ENCODE assay signal across 25 mouse cellular contexts in genomic region chr4:141694719-141695118, GRCm38 (mm10). TPM values are rescaled to one million over a fixed set of nuclear protein-coding genes. Genes with fewer than 3 reads are reported as not detected.
DNase-seq lines count a peak whose midpoint lies in the region; ATAC-seq and TF ChIP-seq lines count a peak whose summit lies in the region.
"Had no signal": no experiment of that assay in that cellular context is flagged by ENCODE, and none has a peak within 500 bp of the region (broad histone marks: within the 10 kb centered on the region; RNA-seq: fewer than 3 reads in every experiment).

No protein-coding gene starts in this region.

- TF ChIP-seq EP300 in CH12.LX (IDR thresholded peaks at IDR 0.05; ENCODE audit: low read length): no peak
- no peak for TF ChIP-seq EP300 in stomach, postnatal 0 days (optimal IDR thresholded peaks at IDR 0.05)

- H3K27ac ChIP-seq in gastrocnemius, adult 2 months: peak overlapping the region; percentile 8; the same call in 1 of the 2 replicates
- 0 out of 2 replicates have a peak overlapping the region, but pooled peaks have one; percentile 1 for H3K27ac ChIP-seq in layer of hippocampus, adult 2 months
- no peak overlapping the region for H3K27ac ChIP-seq in CH12.LX (ENCODE audit: insufficient read depth, low read depth)
- no peak overlapping the region for H3K27ac ChIP-seq in stomach, postnatal 0 days (replicated peaks)

- peaks cover 8 to 58% of the 10 kb centered on the region in 2 experiments; a peak in 2 of 4 replicates for H3K4me1 ChIP-seq in CH12.LX (ENCODE audit: control insufficient read depth in 1 of 2, insufficient read depth in 2 of 2)
- no peaks in the 10 kb centered on the region for H3K4me1 ChIP-seq in stomach, postnatal 0 days (replicated peaks; ENCODE audit: control insufficient read depth, insufficient read depth)

- no peak overlapping the region for H3K4me2 ChIP-seq in CH12.LX (ENCODE audit: insufficient read depth, low read depth, poor library complexity, severe bottlenecking)
- H3K4me2 ChIP-seq in stomach, postnatal 0 days (replicated peaks; ENCODE audit: low read depth): no peak overlapping the region

- no peaks in the 10 kb centered on the region for H3K27me3 ChIP-seq in CH12.LX (replicated peaks)
- no peaks in the 10 kb centered on the region for H3K27me3 ChIP-seq in stomach, postnatal 0 days (ENCODE audit: control insufficient read depth, insufficient read depth, low read length)
- H3K27me3 ChIP-seq: Patski had no signal

- in situ Hi-C loops in CH12.LX (cut with MboI; ENCODE audit: low pct_ligation_motif_present, low pct_unique_long_range_greater_than_20kb, low sequenced_read_pairs): loop anchor here (5.0 kb wide), 1 partner anchor 37 kb away; no protein-coding TSS in a partner anchor

- no peak for TF ChIP-seq POLR2A in CH12.LX (IDR thresholded peaks at IDR 0.05; ENCODE audit: low read depth, low read length)

- intact Hi-C loops in gastrocnemius, adult 2 months (cut with DNase I): no loop called here
- intact Hi-C loops in gastrocnemius, postnatal 36 days (cut with DNase I): no loop called here
- intact Hi-C loops in heart, postnatal 14 days (cut with DNase I): no loop called here

- no peaks in the 10 kb centered on the region for H3K79me2 ChIP-seq in CH12.LX (replicated peaks; ENCODE audit: control insufficient read depth, extremely low read depth, insufficient read depth, poor library complexity, severe bottlenecking)

- dilution Hi-C loops in CH12.LX (cut with MboI; ENCODE audit: extremely low pct_ligation_motif_present, extremely low pct_unique_long_range_greater_than_20kb, low sequenced_read_pairs): no loop called here

- no peak for TF ChIP-seq CTCF in gastrocnemius, adult 2 months (IDR thresholded peaks at IDR 0.05)
- no peak for TF ChIP-seq CTCF in layer of hippocampus, adult 2 months (conservative IDR thresholded peaks at IDR 0.05)
- TF ChIP-seq CTCF in CH12.LX (conservative IDR thresholded peaks at IDR 0.05 in 1 of 2, IDR thresholded peaks at IDR 0.05 in 1 of 2; ENCODE audit: low read depth in 2 of 2, low read length in 2 of 2): no peak
- TF ChIP-seq CTCF in stomach, postnatal 0 days (IDR thresholded peaks at IDR 0.05; ENCODE audit: low read depth): no peak

- TF ChIP-seq RAD21 in CH12.LX (IDR thresholded peaks at IDR 0.05; ENCODE audit: low read depth, low read length): no peak

- no peak overlapping the region for H3K9ac ChIP-seq in CH12.LX (ENCODE audit: insufficient read depth, low read depth)
- H3K9ac ChIP-seq in stomach, postnatal 0 days (ENCODE audit: low read length): no peak overlapping the region

- ATAC-seq in stomach, postnatal 0 days (ENCODE audit: low FRiP score, low TSS enrichment): peak; percentile 57; the same call in 1 of the 2 replicates
- ATAC-seq: activated CD4-positive, CD25-positive, alpha-beta regulatory T cell, adult 4 months; CD4-positive, CD25-positive, alpha-beta regulatory T cell, adult 4 months; Patski had no signal

- peaks cover 59 to 88% of the 10 kb centered on the region in 2 experiments for H3K36me3 ChIP-seq in CH12.LX (replicated peaks in 1 of 2; ENCODE audit: control insufficient read depth in 1 of 2, insufficient read depth in 1 of 2, low read length in 1 of 2)
- peaks cover 40% of the 10 kb centered on the region for H3K36me3 ChIP-seq in stomach, postnatal 0 days (ENCODE audit: control insufficient read depth, insufficient read depth, low read length)

- H3K9me3 ChIP-seq in CH12.LX (replicated peaks; ENCODE audit: low read length): no peaks in the 10 kb centered on the region
- H3K9me3 ChIP-seq in stomach, postnatal 0 days (ENCODE audit: control insufficient read depth, low read length): no peaks in the 10 kb centered on the region
- H3K9me3 ChIP-seq: G1E had no signal

- H3K4me3 ChIP-seq in gastrocnemius, adult 2 months: no peak overlapping the region
- H3K4me3 ChIP-seq in layer of hippocampus, adult 2 months: no peak overlapping the region
- no peak overlapping the region for H3K4me3 ChIP-seq in CH12.LX (replicated peaks in 1 of 3; ENCODE audit: low read depth in 2 of 3, low read length in 2 of 3, poor library complexity in 1 of 3)
- no peak overlapping the region for H3K4me3 ChIP-seq in stomach, postnatal 0 days (ENCODE audit: low read depth, low read length)

- 85% methylated on average over 8 of the region's 8 CpGs for WGBS in stomach, postnatal 0 days

- DNase-seq in gastrocnemius, adult 2 months: peak; percentile 26
- no peak for DNase-seq in gastrocnemius, postnatal 36 days
- DNase-seq in layer of hippocampus, adult 2 months (ENCODE audit: low spot score in 2 of 2): no peak
- no peak for DNase-seq in layer of hippocampus, adult 18-20 months (ENCODE audit: low spot score in 2 of 2)
- DNase-seq in CH12.LX (ENCODE audit: extremely low read depth): no peak
- no peak for DNase-seq in stomach, postnatal 0 days (ENCODE audit: low spot score)
- DNase-seq in heart, postnatal 14 days: no peak
- no peak for DNase-seq in cerebellum, postnatal 25 days
- DNase-seq: adrenal gland, adult 2 months; adrenal gland, adult 8-10 months; adrenal gland, postnatal 10 days; adrenal gland, postnatal 14 days; adrenal gland, postnatal 25 days; adrenal gland, postnatal 36 days; B cell, adult 2 months; cerebellum, adult 11 months; cerebellum, adult 11-12 months; cerebellum, adult 18-20 months had no signal

TF ChIP-seq in CH12.LX, 34 proteins besides CTCF, POLR2A, EP300 and RAD21:
- TF ChIP-seq BHLHE40 (IDR thresholded peaks at IDR 0.05; ENCODE audit: low read depth, low read length): peak; percentile 75
- no peak for TF ChIP-seq ZKSCAN1 (IDR thresholded peaks at IDR 0.05; ENCODE audit: borderline replicate concordance, low read depth, low read length)
- no peak for TF ChIP-seq RCOR1 (conservative IDR thresholded peaks at IDR 0.05; ENCODE audit: low read depth, low read length)
- no peak for TF ChIP-seq ELF1 (IDR thresholded peaks at IDR 0.05; ENCODE audit: low read depth, low read length)

RNA-seq across cellular contexts. Expression of gene Rsc1a1, which starts 9.3 kb away (rescaled TPM):
- total RNA-seq in gastrocnemius, adult 2 months (2021): 1 to 10 TPM; 3.8 to 5.6 TPM
- 1 to 10 TPM; 5.2 to 9.3 TPM for total RNA-seq in gastrocnemius, postnatal 36 days (2021)
- not detected for total RNA-seq in layer of hippocampus, adult 2 months (2021)
- under 1 TPM in 1 of 2 experiments, not detected in 1; 0.25 TPM for total RNA-seq in layer of hippocampus, adult 18-20 months (2021)
- 3.4 and 7.6 TPM in 2 replicates for total RNA-seq in CH12.LX (2012; rRNA removed)
- total RNA-seq in CH12.LX (2014; rRNA removed): 11.0 and 14.0 TPM in 2 replicates
- polyA plus RNA-seq in CH12.LX (2012; ENCODE audit: insufficient read length, low read depth): 0.16 and 7.0 TPM in 2 replicates
- not detected in 2 replicates for polyA plus RNA-seq in stomach, postnatal 0 days (2015; fragmentation: Nextera tagmentation; extraction: Ambion mirVana)
- total RNA-seq in heart, postnatal 14 days (2021): not detected
- total RNA-seq: adrenal gland, adult 18-20 months; adrenal gland, adult 2 months; adrenal gland, postnatal 25 days; adrenal gland, postnatal 4 days had no signal
- polyA plus RNA-seq: activated CD4-positive, CD25-positive, alpha-beta regulatory T cell, adult 4 months; CD4-positive, CD25-positive, alpha-beta regulatory T cell, adult 4 months had no signal

RNA-seq across cellular contexts. Expression of gene Ddi2, which starts 28.5 kb away (rescaled TPM):
- 10 to 100 TPM; 37.8 to 46.5 TPM for total RNA-seq in gastrocnemius, adult 2 months (2021)
- total RNA-seq in gastrocnemius, postnatal 36 days (2021): 10 to 100 TPM; 38.7 to 50.5 TPM
- total RNA-seq in layer of hippocampus, adult 2 months (2021): 10 to 100 TPM; 42.8 to 50.1 TPM
- total RNA-seq in layer of hippocampus, adult 18-20 months (2021): 10 to 100 TPM; 47.6 to 52.4 TPM
- total RNA-seq in CH12.LX (2012; rRNA removed) (19.9 and 24.7 TPM in 2 replicates), CH12.LX (2014; rRNA removed) (18.0 and 18.4 TPM in 2 replicates)
- 36.2 and 37.3 TPM in 2 replicates for polyA plus RNA-seq in CH12.LX (2012; ENCODE audit: insufficient read length, low read depth)
- 14.4 TPM in 2 replicates for polyA plus RNA-seq in stomach, postnatal 0 days (2015; fragmentation: Nextera tagmentation; extraction: Ambion mirVana)
- 10 to 100 TPM; 39.0 to 40.4 TPM for total RNA-seq in heart, postnatal 14 days (2021)

RNA-seq across cellular contexts. Expression of gene Plekhm2, which starts 30.0 kb away (rescaled TPM):
- total RNA-seq in gastrocnemius, adult 2 months (2021): 10 to 100 TPM; 32.9 to 34.7 TPM
- total RNA-seq in gastrocnemius, postnatal 36 days (2021): 10 to 100 TPM; 23.6 to 30.5 TPM
- 10 to 100 TPM; 74.1 to 80.6 TPM for total RNA-seq in layer of hippocampus, adult 2 months (2021)
- 10 to 100 TPM; 81.2 to 81.3 TPM for total RNA-seq in layer of hippocampus, adult 18-20 months (2021)
- total RNA-seq in CH12.LX (2012; rRNA removed) (12.3 and 13.7 TPM in 2 replicates), CH12.LX (2014; rRNA removed) (12.4 and 12.7 TPM in 2 replicates)
- 22.0 and 28.2 TPM in 2 replicates for polyA plus RNA-seq in CH12.LX (2012; ENCODE audit: insufficient read length, low read depth)
- 3.5 and 4.3 TPM in 2 replicates for polyA plus RNA-seq in stomach, postnatal 0 days (2015; fragmentation: Nextera tagmentation; extraction: Ambion mirVana)
- 100 to 1,000 TPM; 101 to 103 TPM for total RNA-seq in heart, postnatal 14 days (2021)

RNA-seq across cellular contexts. Expression of gene Agmat, which starts 51.8 kb away (rescaled TPM):
- not detected for total RNA-seq in gastrocnemius, adult 2 months (2021)
- total RNA-seq in gastrocnemius, postnatal 36 days (2021): under 1 TPM in 1 of 2 experiments, not detected in 1; 0.23 TPM
- total RNA-seq in layer of hippocampus, adult 2 months (2021): not detected
- total RNA-seq in layer of hippocampus, adult 18-20 months (2021): under 1 TPM in 1 of 2 experiments, not detected in 1; 0.22 TPM
- total RNA-seq in CH12.LX (2012; rRNA removed): not detected in 2 replicates
- total RNA-seq in CH12.LX (2014; rRNA removed): not detected in 2 replicates
- polyA plus RNA-seq in CH12.LX (2012; ENCODE audit: insufficient read length, low read depth): not detected in 2 replicates
- polyA plus RNA-seq in stomach, postnatal 0 days (2015; fragmentation: Nextera tagmentation; extraction: Ambion mirVana): 0.13 and 0.34 TPM in 2 replicates
- total RNA-seq in heart, postnatal 14 days (2021): under 1 TPM; 0.72 to 0.98 TPM
- polyA plus RNA-seq: activated CD4-positive, CD25-positive, alpha-beta regulatory T cell, adult 4 months; C2C12; CD4-positive, CD25-positive, alpha-beta regulatory T cell, adult 4 months; G1E; Patski had no signal

Comparison
In these comparisons a context has a peak if more than half of its experiments do, and no peak if none do; other contexts are left out.
1. H3K27ac ChIP-seq: peak in gastrocnemius, adult 2 months (single experiment) and layer of hippocampus, adult 2 months (single experiment); none in CH12.LX (single experiment) and stomach, postnatal 0 days (single experiment).